Mouse (Mus musculus) liver, postnatal 0 days (tissue): ENCODE results near the gene Fryl.

Experiments used
- CTCF ChIP-seq: sonication (generic); IDR thresholded peaks from 2 replicates; pipeline ENCODE4 v1.5.1; 2016; ENCODE audit warnings: antibody characterized with exemption, low read depth
- EP300 ChIP-seq: IDR thresholded peaks from 2 replicates; pipeline ENCODE4 v1.6.1; 2016; ENCODE audit warnings: antibody characterized with exemption, low read depth, mild to moderate bottlenecking

DNA sequence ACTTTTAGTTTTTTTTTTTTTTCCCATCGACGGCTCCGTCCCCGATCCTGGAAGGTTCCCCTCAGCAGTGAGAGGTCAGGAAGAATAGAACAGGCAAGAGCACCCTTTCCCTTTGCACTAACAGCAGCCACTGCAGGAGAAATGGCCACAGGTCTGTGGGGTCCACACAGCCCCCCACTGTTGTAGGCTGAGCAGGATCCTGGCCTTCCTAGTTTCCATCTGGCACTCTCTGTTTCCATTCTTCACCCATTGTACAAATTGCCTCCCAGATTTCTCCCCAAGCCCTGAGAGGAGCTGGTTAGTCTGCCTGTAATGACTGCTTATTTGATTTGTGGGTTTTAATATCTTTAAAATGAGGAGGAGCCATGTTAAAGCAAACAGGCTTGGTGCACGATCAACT lies 252.4 kb downstream of the Fryl start:
- TF ChIP-seq CTCF (no peak), EP300 (no peak)
